Mouse (Mus musculus) CH12.LX (cell line): ENCODE data around the gene C1galt1c1. TPM values are rescaled to one million over a fixed set of nuclear protein-coding genes. Genes with fewer than 3 reads are reported as not detected.

Experiments used
- DNase-seq: peaks from one replicate; pipeline ENCODE4 v3.0.0-alpha.2; 2013; ENCODE audit errors: extremely low read depth
- H3K27ac ChIP-seq: 2 replicates; pipeline ENCODE4 v1.5.1; 2012; ENCODE audit warnings: low read depth, mild to moderate bottlenecking, control low read depth, moderate library complexity; ENCODE audit not compliant: insufficient read depth
- H3K27me3 ChIP-seq: replicated peaks from 2 replicates; pipeline ENCODE3; 2012; ENCODE audit warnings: inconsistent platforms
- H3K36me3 ChIP-seq, 2 experiments: replicated peaks in 1 of 2; 2 replicates each; pipeline versions ENCODE3 to v1.6.1; 2012; ENCODE audit warnings: inconsistent platforms in 1 of 2, low read length in 1 of 2, mild to moderate bottlenecking in 1 of 2, mixed read lengths in 1 of 2, moderate library complexity in 1 of 2; ENCODE audit not compliant: control insufficient read depth in 1 of 2, insufficient read depth in 1 of 2
- H3K4me1 ChIP-seq, 2 experiments: 2 replicates each; pipeline ENCODE4 v1.6.1; 2012; ENCODE audit warnings: inconsistent platforms in 1 of 2, moderate library complexity in 1 of 2; ENCODE audit not compliant: insufficient read depth in 2 of 2, control insufficient read depth in 1 of 2
- H3K4me2 ChIP-seq: 2 replicates; pipeline ENCODE4 v1.6.1; 2012; ENCODE audit warnings: low read depth, mild to moderate bottlenecking, control low read depth; ENCODE audit not compliant: poor library complexity, insufficient read depth, severe bottlenecking
- H3K4me3 ChIP-seq, 3 experiments: fragments of 150-350 bp in 1 of 3; sonication (generic) in 1 of 3; replicated peaks in 1 of 3; 2 replicates each; pipeline versions ENCODE3 to v1.5.1; 2011 to 2012; ENCODE audit warnings: low read depth in 2 of 3, low read length in 2 of 3, mild to moderate bottlenecking in 2 of 3, moderate library complexity in 2 of 3, control low read depth in 1 of 3, improper control_type of control experiment in 1 of 3, inconsistent platforms in 1 of 3, mixed read lengths in 1 of 3; ENCODE audit not compliant: poor library complexity in 1 of 3
- H3K79me2 ChIP-seq: replicated peaks from 2 replicates; pipeline ENCODE4 v1.6.1; 2012; ENCODE audit warnings: mild to moderate bottlenecking, moderate library complexity; ENCODE audit not compliant: control insufficient read depth, poor library complexity, insufficient read depth, severe bottlenecking; ENCODE audit errors: extremely low read depth
- H3K9ac ChIP-seq: 2 replicates; pipeline ENCODE4 v1.6.1; 2012; ENCODE audit warnings: low read depth, mild to moderate bottlenecking, control low read depth, moderate library complexity; ENCODE audit not compliant: insufficient read depth
- H3K9me3 ChIP-seq: replicated peaks from 2 replicates; pipeline ENCODE3; 2012; ENCODE audit warnings: low read length, inconsistent platforms, mixed read lengths
- CHD1 ChIP-seq: IDR thresholded peaks from 2 replicates; pipeline ENCODE4 v1.6.1; 2012; ENCODE audit warnings: low read depth, low read length, improper control_type of control experiment, inconsistent platforms
- CHD2 ChIP-seq: IDR thresholded peaks from 2 replicates; pipeline ENCODE4 v1.6.1; 2011; ENCODE audit warnings: low read length, improper control_type of control experiment
- ELF1 ChIP-seq: IDR thresholded peaks from 2 replicates; pipeline ENCODE4 v1.6.1; 2014; ENCODE audit warnings: low read depth, mild to moderate bottlenecking, inconsistent platforms, low read length, improper control_type of control experiment
- GABPA ChIP-seq: IDR thresholded peaks from 2 replicates; pipeline ENCODE4 v1.6.1; 2012; ENCODE audit warnings: low read depth, low read length, improper control_type of control experiment, inconsistent platforms; ENCODE audit not compliant: insufficient replicate concordance
- HCFC1 ChIP-seq: IDR thresholded peaks from 2 replicates; pipeline ENCODE4 v1.6.1; 2012; ENCODE audit warnings: low read depth, mild to moderate bottlenecking, inconsistent platforms, low read length, improper control_type of control experiment
- IRF4 ChIP-seq: IDR thresholded peaks from 2 replicates; pipeline ENCODE4 v1.6.1; 2014; ENCODE audit warnings: low read depth, mild to moderate bottlenecking, inconsistent platforms, low read length, improper control_type of control experiment
- JUN ChIP-seq: IDR thresholded peaks from 2 replicates; pipeline ENCODE4 v1.6.1; 2011; ENCODE audit warnings: low read depth, mild to moderate bottlenecking, low read length, improper control_type of control experiment, moderate library complexity; ENCODE audit not compliant: insufficient read depth
- JUND ChIP-seq: conservative IDR thresholded peaks from 2 replicates; pipeline ENCODE4 v1.6.1; 2011; ENCODE audit warnings: low read depth, low read length, improper control_type of control experiment
- MAFK ChIP-seq: IDR thresholded peaks from 2 replicates; pipeline ENCODE4 v1.6.1; 2011; ENCODE audit warnings: low read length, improper control_type of control experiment; ENCODE audit not compliant: insufficient replicate concordance
- MEF2A ChIP-seq: IDR thresholded peaks from 2 replicates; pipeline ENCODE4 v1.6.1; 2014; ENCODE audit warnings: low read depth, mild to moderate bottlenecking, inconsistent platforms, low read length, improper control_type of control experiment, borderline replicate concordance
- MYC ChIP-seq: IDR thresholded peaks from 2 replicates; pipeline ENCODE4 v1.6.1; 2011; ENCODE audit warnings: low read depth, mild to moderate bottlenecking, improper control_type of control experiment, low read length
- NELFE ChIP-seq: IDR thresholded peaks from 2 replicates; pipeline ENCODE4 v1.6.1; 2011; ENCODE audit warnings: low read depth, low read length, improper control_type of control experiment
- PAX5 ChIP-seq: IDR thresholded peaks from 2 replicates; pipeline ENCODE4 v1.6.1; 2012; ENCODE audit warnings: low read length, inconsistent platforms, mixed read lengths
- POLR2A ChIP-seq: IDR thresholded peaks from 2 replicates; pipeline ENCODE4 v1.6.1; 2011; ENCODE audit warnings: low read depth, mild to moderate bottlenecking, improper control_type of control experiment, low read length
- POLR2AphosphoS2 ChIP-seq: IDR thresholded peaks from 2 replicates; pipeline ENCODE4 v1.6.1; 2011; ENCODE audit warnings: low read depth, low read length, improper control_type of control experiment
- RCOR1 ChIP-seq: conservative IDR thresholded peaks from 2 replicates; pipeline ENCODE4 v1.6.1; 2012; ENCODE audit warnings: low read depth, mild to moderate bottlenecking, inconsistent platforms, low read length, improper control_type of control experiment
- SIN3A ChIP-seq: IDR thresholded peaks from 2 replicates; pipeline ENCODE4 v1.6.1; 2012; ENCODE audit warnings: low read length, improper control_type of control experiment, inconsistent platforms
- TBP ChIP-seq: conservative IDR thresholded peaks from 2 replicates; pipeline ENCODE4 v1.6.1; 2011; ENCODE audit warnings: low read depth, low read length, improper control_type of control experiment
- TCF12 ChIP-seq: IDR thresholded peaks from 2 replicates; pipeline ENCODE4 v1.6.1; 2014; ENCODE audit warnings: low read depth, mild to moderate bottlenecking, inconsistent platforms, low read length, improper control_type of control experiment
- USF1 ChIP-seq: IDR thresholded peaks from 2 replicates; pipeline ENCODE4 v1.6.1; 2014; ENCODE audit warnings: low read depth, mild to moderate bottlenecking, inconsistent platforms, low read length, improper control_type of control experiment
- ZKSCAN1 ChIP-seq: IDR thresholded peaks from 2 replicates; pipeline ENCODE4 v1.6.1; 2012; ENCODE audit warnings: low read depth, inconsistent platforms, low read length, improper control_type of control experiment, borderline replicate concordance
- dilution Hi-C: fragments of 300-500 bp; cut with MboI; formaldehyde crosslinking; loops from 2 replicates; pipeline ENCODE4 v1.14.3; 2020; ENCODE audit warnings: low sequenced_read_pairs; ENCODE audit not compliant: extremely low pct_unique_long_range_greater_than_20kb, extremely low pct_ligation_motif_present
- in situ Hi-C: fragments of 300-500 bp; cut with MboI; formaldehyde crosslinking; loops from 3 replicates; pipeline ENCODE4 v1.14.3; 2019; ENCODE audit warnings: low sequenced_read_pairs, low pct_ligation_motif_present, low pct_unique_long_range_greater_than_20kb, mixed read lengths
- polyA plus RNA-seq: library from polyadenylated mRNA; unstranded; fragments of >175 nt; gene quantifications from 2 replicates; pipeline ENCODE4 v1.2.1, GENCODE M21; 2012; ENCODE audit warnings: low read depth; ENCODE audit not compliant: insufficient read length
- total RNA-seq, 2 experiments: library from RNA; depleted of rRNA; stranded (reverse); fragments of 300-350 nt in 1 of 2; fragments of >200 nt in 1 of 2; gene quantifications; 2 replicates each; pipeline ENCODE4 v1.2.3; 2012 to 2014

The C1galt1c1 gene
- total and polyA plus RNA-seq, 3 experiments: 10.8 to 37.6 (median 12.0) TPM

GRCm38 (mm10) chrX:38641435-38641834, 6.5 kb upstream of the C1galt1c1 start:
- in situ Hi-C loops: loop anchor here (10.0 kb wide), 1 partner anchor 137 kb away; no protein-coding TSS in a partner anchor
- H3K27me3 ChIP-seq: no peaks in the 10 kb centered on the region
- no peaks in the 10 kb centered on the region for H3K79me2 ChIP-seq
- DNase-seq: no peak
- H3K4me2 ChIP-seq: no peak overlapping the region
- TF ChIP-seq ELF1 (no peak), NELFE (no peak)
- no peaks in the 10 kb centered on the region for H3K4me1 ChIP-seq
- H3K9me3 ChIP-seq: no peaks in the 10 kb centered on the region
- H3K9ac ChIP-seq: no peak overlapping the region
- no peak overlapping the region for H3K4me3 ChIP-seq
- H3K36me3 ChIP-seq: no peaks in the 10 kb centered on the region
- dilution Hi-C loops: no loop called here
- H3K27ac ChIP-seq: no peak overlapping the region

GRCm38 (mm10) chrX:38635638-38635931, 698 bp upstream of the C1galt1c1 start:
- peak overlapping the region; percentile 17; the same call in 1 of the 2 replicates for H3K9ac ChIP-seq
- DNase-seq: no peak
- H3K4me1 ChIP-seq: peaks cover 0 to 5% of the 10 kb centered on the region in 2 experiments; a peak in 1 of 4 replicates
- H3K4me3 ChIP-seq: peak overlapping the region; percentile 47 to 69 (median 52)
- TF ChIP-seq MAFK (no peak), CHD2 (no peak), TCF12 (no peak), ZKSCAN1 (no peak), CHD1 (no peak), MEF2A (no peak), PAX5 (no peak), JUND (no peak), NELFE (no peak), POLR2AphosphoS2 (no peak), POLR2A (no peak), RCOR1 (no peak), MYC (no peak), JUN (no peak), HCFC1 (no peak), USF1 (no peak), TBP (no peak), IRF4 (no peak), GABPA (no peak), SIN3A (no peak)
- H3K9me3 ChIP-seq: no peaks in the 10 kb centered on the region
- no peaks in the 10 kb centered on the region for H3K27me3 ChIP-seq
- peaks cover 4 to 10% of the 10 kb centered on the region in 2 experiments for H3K36me3 ChIP-seq
- in situ Hi-C loops: loop anchor here (10.0 kb wide), 1 partner anchor 81 kb away; no protein-coding TSS in a partner anchor
- no peak overlapping the region for H3K27ac ChIP-seq
- peak overlapping the region; percentile 3; the same call in 1 of the 2 replicates for H3K4me2 ChIP-seq
- peaks cover 6% of the 10 kb centered on the region; the same call in 1 of the 2 replicates for H3K79me2 ChIP-seq
- dilution Hi-C loops: no loop called here
